Mouse (Mus musculus): ENCODE measurements around the gene Caskin1. TPM values are rescaled to one million over a fixed set of nuclear protein-coding genes. Genes with fewer than 3 reads are reported as not detected.

Gene Caskin1
- 2.9 and 3.7 TPM in 2 replicates for polyA plus RNA-seq (2014; fragmentation: Nextera tagmentation; extraction: Ambion mirVana)

- no peaks in the 10 kb centered on the region for H3K36me3 ChIP-seq (ENCODE audit: control insufficient read depth, insufficient read depth, low read length)
- peaks cover 4% of the 10 kb centered on the region; the same call in 1 of the 2 replicates for H3K4me1 ChIP-seq (ENCODE audit: control insufficient read depth, insufficient read depth, low read length)
- peak within 1 kb of the TSS; percentile 61; the same call in 1 of the 2 replicates for H3K27ac ChIP-seq (replicated peaks; ENCODE audit: low read depth, low read length)
- no peak for ATAC-seq (ENCODE audit: low read depth)
- peaks cover 26% of the 10 kb centered on the region for H3K27me3 ChIP-seq (replicated peaks; ENCODE audit: control insufficient read depth, insufficient read depth, low read length)
- no peaks in the 10 kb centered on the region for H3K9me3 ChIP-seq (ENCODE audit: control insufficient read depth, low read length)
- peak within 1 kb of the TSS; percentile 96 for H3K4me2 ChIP-seq (ENCODE audit: low read depth, low read length)
- peak within 1 kb of the TSS; percentile 80 for H3K9ac ChIP-seq (ENCODE audit: low read depth, low read length)
- peak; percentile 19 for DNase-seq (ENCODE audit: low spot score)
- 3% methylated on average over 8 of the region's 45 CpGs for WGBS
- H3K4me3 ChIP-seq (ENCODE audit: low read depth, low read length) = peak within 1 kb of the TSS; percentile 74
Measured at GRCm38 (mm10) chr17:24488186-24488661, at the start of gene Caskin1. Caskin1 (plus strand) TSS chr17:24488601.

GRCm38 (mm10) chr17:24440377-24440776 is 48.0 kb upstream of the Caskin1 start:
- ATAC-seq (ENCODE audit: low read depth) = no peak
- WGBS = 91% methylated on average over 8 of the region's 8 CpGs

DNA sequence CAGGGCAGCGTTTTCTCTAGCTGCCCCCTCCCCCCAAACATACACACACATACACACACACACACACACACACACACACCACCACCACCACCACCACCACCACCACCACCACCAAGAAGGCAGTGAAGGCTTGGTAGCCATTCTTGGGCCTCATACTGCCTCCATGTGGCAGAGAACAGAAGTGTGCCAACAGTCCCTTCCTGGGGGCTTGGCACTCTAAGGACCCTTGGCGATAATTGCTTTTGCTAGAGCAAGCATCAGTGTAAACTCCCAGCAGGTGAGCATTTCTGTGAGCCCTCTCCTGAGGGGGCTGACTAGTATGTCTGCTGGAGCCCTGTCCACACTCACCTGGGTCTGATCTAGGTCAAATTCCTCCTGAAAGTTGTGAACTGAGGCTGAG is 47.3 kb upstream of the Caskin1 start:
- no peak overlapping the region for H3K9ac ChIP-seq (ENCODE audit: low read depth, low read length)

More at GRCm38 (mm10) chr17:24440377-24440776, 48.0 kb upstream of the Caskin1 start:
- Histone ChIP-seq H3K9ac (ENCODE audit: low read depth, low read length) (no peak overlapping the region), H3K36me3 (ENCODE audit: control insufficient read depth, insufficient read depth, low read length) (peaks cover 86% of the 10 kb centered on the region), H3K4me2 (ENCODE audit: low read depth, low read length) (no peak overlapping the region), H3K4me3 (ENCODE audit: low read depth, low read length) (no peak overlapping the region), H3K27ac (replicated peaks; ENCODE audit: low read depth, low read length) (no peak overlapping the region), H3K27me3 (replicated peaks; ENCODE audit: control insufficient read depth, insufficient read depth, low read length) (no peaks in the 10 kb centered on the region), H3K9me3 (ENCODE audit: control insufficient read depth, low read length) (no peaks in the 10 kb centered on the region), H3K4me1 (ENCODE audit: control insufficient read depth, insufficient read depth, low read length) (no peaks in the 10 kb centered on the region)
- no peak for DNase-seq (ENCODE audit: low spot score)

GRCm38 (mm10) chr17:24442107-24442506 is 46.3 kb upstream of the Caskin1 start:
- ATAC-seq (ENCODE audit: low read depth) (no peak), DNase-seq (ENCODE audit: low spot score) (no peak)
- Histone ChIP-seq H3K9ac (ENCODE audit: low read depth, low read length) (no peak overlapping the region), H3K4me1 (ENCODE audit: control insufficient read depth, insufficient read depth, low read length) (no peaks in the 10 kb centered on the region), H3K36me3 (ENCODE audit: control insufficient read depth, insufficient read depth, low read length) (peaks cover 91% of the 10 kb centered on the region), H3K27ac (replicated peaks; ENCODE audit: low read depth, low read length) (no peak overlapping the region), H3K4me2 (ENCODE audit: low read depth, low read length) (no peak overlapping the region), H3K9me3 (ENCODE audit: control insufficient read depth, low read length) (no peaks in the 10 kb centered on the region), H3K4me3 (ENCODE audit: low read depth, low read length) (no peak overlapping the region), H3K27me3 (replicated peaks; ENCODE audit: control insufficient read depth, insufficient read depth, low read length) (no peaks in the 10 kb centered on the region)
- WGBS = 89% methylated on average over 14 of the region's 14 CpGs

More for the DNA sequence above, 47.3 kb upstream of the Caskin1 start:
- Histone ChIP-seq H3K36me3 (ENCODE audit: control insufficient read depth, insufficient read depth, low read length) (peaks cover 86% of the 10 kb centered on the region), H3K4me3 (ENCODE audit: low read depth, low read length) (no peak overlapping the region), H3K27me3 (replicated peaks; ENCODE audit: control insufficient read depth, insufficient read depth, low read length) (no peaks in the 10 kb centered on the region), H3K27ac (replicated peaks; ENCODE audit: low read depth, low read length) (no peak overlapping the region), H3K9me3 (ENCODE audit: control insufficient read depth, low read length) (no peaks in the 10 kb centered on the region), H3K4me2 (ENCODE audit: low read depth, low read length) (no peak overlapping the region), H3K4me1 (ENCODE audit: control insufficient read depth, insufficient read depth, low read length) (no peaks in the 10 kb centered on the region)
- ATAC-seq (ENCODE audit: low read depth) (no peak), DNase-seq (ENCODE audit: low spot score) (no peak)
- WGBS = 58% methylated on average over 2 of the region's 2 CpGs

- no peak within 1 kb of the TSS for H3K9ac ChIP-seq (ENCODE audit: low read depth, low read length)
- no peak within 1 kb of the TSS for H3K27ac ChIP-seq (replicated peaks; ENCODE audit: low read depth, low read length)
- no peak within 1 kb of the TSS for H3K4me2 ChIP-seq (ENCODE audit: low read depth, low read length)
- no peak within 1 kb of the TSS for H3K4me3 ChIP-seq (ENCODE audit: low read depth, low read length)
- peaks cover 92% of the 10 kb centered on the region for H3K36me3 ChIP-seq (ENCODE audit: control insufficient read depth, insufficient read depth, low read length)
- DNase-seq (ENCODE audit: low spot score) (no peak), ATAC-seq (ENCODE audit: low read depth) (0 out of 2 replicates have a peak, but pooled peaks have one; percentile 30)
- H3K9me3 ChIP-seq (ENCODE audit: control insufficient read depth, low read length) = no peaks in the 10 kb centered on the region
- no peaks in the 10 kb centered on the region for H3K4me1 ChIP-seq (ENCODE audit: control insufficient read depth, insufficient read depth, low read length)
- 77% methylated on average over 7 of the region's 7 CpGs for WGBS
- H3K27me3 ChIP-seq (replicated peaks; ENCODE audit: control insufficient read depth, insufficient read depth, low read length) = no peaks in the 10 kb centered on the region
Measured at GRCm38 (mm10) chr17:24442632-24443155, 45.7 kb upstream of the Caskin1 start, which contains the start of gene Dnase1l2. Dnase1l2 (minus strand) TSS chr17:24443105.

- Histone ChIP-seq H3K4me3 (ENCODE audit: low read depth, low read length) (no peak overlapping the region), H3K4me1 (ENCODE audit: control insufficient read depth, insufficient read depth, low read length) (no peaks in the 10 kb centered on the region), H3K9ac (ENCODE audit: low read depth, low read length) (no peak overlapping the region), H3K4me2 (ENCODE audit: low read depth, low read length) (no peak overlapping the region), H3K27ac (replicated peaks; ENCODE audit: low read depth, low read length) (no peak overlapping the region), H3K36me3 (ENCODE audit: control insufficient read depth, insufficient read depth, low read length) (peaks cover 92% of the 10 kb centered on the region), H3K9me3 (ENCODE audit: control insufficient read depth, low read length) (no peaks in the 10 kb centered on the region), H3K27me3 (replicated peaks; ENCODE audit: control insufficient read depth, insufficient read depth, low read length) (no peaks in the 10 kb centered on the region)
- WGBS = 90% methylated on average over 4 of the region's 4 CpGs
- DNase-seq (ENCODE audit: low spot score) = no peak
- ATAC-seq (ENCODE audit: low read depth) = no peak
Measured at GRCm38 (mm10) chr17:24443409-24443808, 45.0 kb upstream of the Caskin1 start.

- no peaks in the 10 kb centered on the region for H3K27me3 ChIP-seq (replicated peaks; ENCODE audit: control insufficient read depth, insufficient read depth, low read length)
- WGBS = 93% methylated on average over 8 of the region's 8 CpGs
- no peak overlapping the region for H3K27ac ChIP-seq (replicated peaks; ENCODE audit: low read depth, low read length)
- no peak for ATAC-seq (ENCODE audit: low read depth)
- DNase-seq (ENCODE audit: low spot score) = no peak
- H3K36me3 ChIP-seq (ENCODE audit: control insufficient read depth, insufficient read depth, low read length) = peaks cover 84% of the 10 kb centered on the region
- no peaks in the 10 kb centered on the region for H3K4me1 ChIP-seq (ENCODE audit: control insufficient read depth, insufficient read depth, low read length)
- no peaks in the 10 kb centered on the region for H3K9me3 ChIP-seq (ENCODE audit: control insufficient read depth, low read length)
- H3K9ac ChIP-seq (ENCODE audit: low read depth, low read length) = no peak overlapping the region
- H3K4me2 ChIP-seq (ENCODE audit: low read depth, low read length) = no peak overlapping the region
- no peak overlapping the region for H3K4me3 ChIP-seq (ENCODE audit: low read depth, low read length)
Measured at GRCm38 (mm10) chr17:24446590-24446989, 41.8 kb upstream of the Caskin1 start.

DNA sequence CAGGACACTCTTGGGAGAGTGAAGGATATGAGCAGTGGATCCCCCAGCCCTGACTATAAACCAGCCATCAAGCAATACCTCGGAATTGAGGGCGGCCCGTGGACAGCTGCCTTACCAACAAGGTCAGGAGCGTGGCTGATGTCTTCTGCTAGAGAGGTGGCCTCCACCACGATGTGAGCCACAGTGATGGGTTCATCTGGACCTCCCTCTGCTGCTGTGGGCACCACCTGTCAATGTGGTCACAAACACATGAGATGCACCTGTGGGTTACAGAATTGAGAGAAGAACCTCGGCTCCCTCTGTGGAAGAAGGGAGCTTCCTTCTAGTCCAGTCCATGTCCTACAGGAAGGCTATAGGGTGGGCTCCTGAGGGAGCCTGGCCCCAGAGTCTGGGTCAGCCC is 38.9 kb upstream of the Caskin1 start:
- Histone ChIP-seq H3K4me1 (ENCODE audit: control insufficient read depth, insufficient read depth, low read length) (peaks cover 8% of the 10 kb centered on the region; the same call in 1 of the 2 replicates), H3K9ac (ENCODE audit: low read depth, low read length) (no peak overlapping the region), H3K4me2 (ENCODE audit: low read depth, low read length) (no peak overlapping the region), H3K27ac (replicated peaks; ENCODE audit: low read depth, low read length) (no peak overlapping the region), H3K4me3 (ENCODE audit: low read depth, low read length) (no peak overlapping the region), H3K27me3 (replicated peaks; ENCODE audit: control insufficient read depth, insufficient read depth, low read length) (no peaks in the 10 kb centered on the region), H3K9me3 (ENCODE audit: control insufficient read depth, low read length) (no peaks in the 10 kb centered on the region), H3K36me3 (ENCODE audit: control insufficient read depth, insufficient read depth, low read length) (peaks cover 61% of the 10 kb centered on the region)
- 96% methylated on average over 6 of the region's 6 CpGs for WGBS
- no peak for ATAC-seq (ENCODE audit: low read depth)
- no peak for DNase-seq (ENCODE audit: low spot score)

DNA sequence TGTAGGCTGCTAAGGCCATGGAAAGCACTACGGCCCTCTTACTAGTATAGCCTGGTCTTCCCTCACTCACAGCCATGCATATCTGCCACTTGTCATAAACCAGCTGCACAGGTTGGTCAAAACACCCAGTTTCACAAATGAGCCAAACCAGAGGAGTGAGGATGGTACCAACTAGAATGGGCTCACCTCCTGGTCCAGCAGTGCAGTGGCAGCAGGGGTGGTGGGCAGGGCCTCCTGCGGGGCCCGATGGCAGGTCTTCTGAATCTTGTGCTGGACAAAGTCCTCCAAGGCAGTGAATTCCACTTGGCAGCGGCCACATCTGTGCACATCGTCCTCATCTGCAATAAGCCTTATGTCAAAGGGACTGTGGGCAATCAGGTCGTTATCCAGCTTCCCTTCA is 37.2 kb upstream of the Caskin1 start:
- H3K27me3 ChIP-seq (replicated peaks; ENCODE audit: control insufficient read depth, insufficient read depth, low read length) = no peaks in the 10 kb centered on the region
- no peak overlapping the region for H3K4me2 ChIP-seq (ENCODE audit: low read depth, low read length)
- ATAC-seq (ENCODE audit: low read depth) (no peak), DNase-seq (ENCODE audit: low spot score) (no peak)
- no peak overlapping the region for H3K27ac ChIP-seq (replicated peaks; ENCODE audit: low read depth, low read length)
- no peak overlapping the region for H3K9ac ChIP-seq (ENCODE audit: low read depth, low read length)
- H3K36me3 ChIP-seq (ENCODE audit: control insufficient read depth, insufficient read depth, low read length) = peaks cover 44% of the 10 kb centered on the region
- H3K4me3 ChIP-seq (ENCODE audit: low read depth, low read length) = no peak overlapping the region
- WGBS = 99% methylated on average over 6 of the region's 6 CpGs
- H3K4me1 ChIP-seq (ENCODE audit: control insufficient read depth, insufficient read depth, low read length) = peaks cover 11% of the 10 kb centered on the region; the same call in 1 of the 2 replicates
- H3K9me3 ChIP-seq (ENCODE audit: control insufficient read depth, low read length) = no peaks in the 10 kb centered on the region

Data from embryonic facial prominence, embryonic 14.5 days (tissue).